Mouse (Mus musculus) mouse embryonic stem cell (cell line): ENCODE results near the gene Tmem135.

ENCODE experiments used
- in situ Hi-C, 2 experiments: fragments of 300-500 bp; cut with MboI; formaldehyde crosslinking; loops; 1 replicate in 1 of 2; 3 replicates in 1 of 2; pipeline ENCODE4 v1.14.3; 2019 to 2020; ENCODE audit warnings: low sequenced_read_pairs in 2 of 2, low pct_unique_long_range_greater_than_20kb in 1 of 2, mixed read lengths in 1 of 2; ENCODE audit not compliant: unreplicated experiment in 1 of 2

The Tmem135 gene

DNA sequence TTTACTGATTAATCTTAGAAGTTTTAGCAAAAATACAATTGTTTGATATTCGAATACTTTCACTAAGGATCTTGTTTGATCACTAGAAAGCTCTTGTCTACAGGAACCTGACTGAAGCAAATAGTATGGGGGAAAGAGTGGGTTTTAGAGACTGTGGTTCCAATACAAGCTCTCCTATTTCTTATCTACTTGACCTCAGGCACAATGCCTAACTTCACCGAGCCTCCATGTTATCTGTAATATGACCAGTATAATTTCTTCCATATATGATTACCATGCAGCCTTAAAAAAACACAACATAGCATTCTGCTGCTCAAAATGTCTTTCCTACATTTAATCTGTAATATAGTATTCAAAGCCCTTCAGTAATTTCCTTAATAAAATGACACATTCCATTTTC lies 161.9 kb downstream of the Tmem135 start:
- in situ Hi-C loops, result no loop called here

GRCm38 (mm10) chr7:89239592-89239991 lies 164.4 kb downstream of the Tmem135 start:
- in situ Hi-C loops, result no loop called here

DNA sequence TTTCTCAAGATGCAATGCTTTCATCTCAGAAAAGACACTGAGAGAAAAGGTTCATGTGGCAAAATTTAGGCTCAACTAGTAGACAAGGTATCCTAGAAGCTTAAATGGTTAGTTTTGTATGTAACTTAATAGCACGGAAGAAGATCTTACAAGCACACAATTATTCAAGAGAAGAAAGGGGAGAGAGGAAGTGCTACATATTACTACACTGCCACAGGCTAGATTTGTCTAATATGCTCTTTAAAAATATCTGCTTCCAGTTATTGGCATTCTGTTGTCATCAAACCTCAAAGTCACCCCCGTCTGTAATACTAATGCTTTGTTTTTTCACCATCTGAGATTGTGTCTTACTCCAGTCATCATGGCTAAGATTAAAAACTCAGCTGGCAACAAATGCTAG lies 167.4 kb downstream of the Tmem135 start:
- in situ Hi-C loops, result no loop called here

DNA sequence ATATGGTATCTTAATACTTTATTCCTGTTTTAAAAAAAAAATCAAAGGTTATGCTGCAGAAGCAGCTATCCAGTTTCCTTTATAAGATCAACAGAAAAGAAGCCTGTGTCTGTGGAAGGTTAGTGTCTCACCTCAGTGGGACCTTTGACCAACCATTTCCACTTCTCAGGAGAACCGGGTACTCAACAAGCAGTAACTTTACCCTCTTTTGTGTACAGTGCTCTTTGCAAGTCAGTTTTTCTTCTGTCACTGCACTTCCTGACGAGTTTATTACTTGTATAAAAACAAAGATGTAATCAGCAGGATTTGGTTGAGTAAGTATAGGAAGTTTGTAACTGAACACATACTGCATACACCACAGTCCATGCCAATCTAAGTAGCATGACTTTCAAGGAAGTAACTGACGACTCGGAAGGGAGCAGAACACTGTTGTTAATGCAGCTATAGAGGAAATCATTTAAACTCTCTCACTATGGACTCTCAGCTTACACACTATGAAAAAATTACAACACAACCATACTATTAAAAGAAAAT lies 168.0 kb downstream of the Tmem135 start:
- in situ Hi-C loops, result no loop called here

- in situ Hi-C loops, result no loop called here
Observed at GRCm38 (mm10) chr7:89232499-89233145, 171.4 kb downstream of the Tmem135 start.

DNA sequence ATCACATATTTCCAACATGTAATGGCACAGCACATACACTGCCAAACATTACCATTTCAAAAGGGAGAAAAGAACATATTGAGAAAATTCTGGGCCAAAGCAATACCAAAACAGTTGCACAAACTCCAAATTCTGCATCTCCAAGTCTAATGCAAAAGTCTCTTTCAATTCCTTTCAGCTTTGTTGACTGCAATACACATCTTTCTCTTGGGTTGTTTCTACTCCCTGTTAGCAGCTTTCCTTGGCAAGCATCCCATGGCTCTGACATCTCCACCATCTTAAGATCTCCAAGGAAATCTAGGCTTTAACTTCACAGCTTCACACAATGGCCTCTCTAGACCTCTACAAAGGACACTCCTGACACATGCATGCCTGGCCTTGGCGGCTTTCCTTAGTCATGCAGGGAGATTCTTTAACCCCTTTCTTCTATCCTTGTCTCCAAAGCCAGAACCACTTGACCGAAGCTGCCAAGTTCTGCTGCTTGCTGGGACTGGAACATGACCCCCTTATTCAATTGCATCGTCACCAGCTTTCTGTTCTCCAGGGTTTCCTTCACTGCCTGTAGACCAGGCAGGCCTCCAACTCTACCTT lies 172.7 kb downstream of the Tmem135 start:
- in situ Hi-C loops, result no loop called here

DNA sequence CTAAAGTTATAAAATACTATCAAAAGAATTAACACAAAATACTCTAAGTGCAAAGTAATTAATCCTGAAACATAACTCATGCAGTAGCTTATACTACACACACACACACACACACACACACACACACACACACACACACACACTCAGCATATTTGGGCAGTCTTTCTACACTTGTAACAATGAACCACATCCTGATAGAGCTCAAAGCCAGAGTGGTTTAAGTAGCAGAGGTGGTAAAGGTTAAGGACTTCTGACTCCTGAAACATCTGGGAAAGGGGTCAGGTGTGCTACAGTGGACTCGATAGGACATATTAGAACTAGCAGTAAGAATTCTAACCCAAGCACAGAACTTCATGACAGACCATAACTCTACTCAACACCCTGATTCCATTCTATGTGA lies 181.4 kb downstream of the Tmem135 start:
- in situ Hi-C loops, result no loop called here

GRCm38 (mm10) chr7:89216628-89217027 lies 187.4 kb downstream of the Tmem135 start:
- in situ Hi-C loops, result no loop called here

DNA sequence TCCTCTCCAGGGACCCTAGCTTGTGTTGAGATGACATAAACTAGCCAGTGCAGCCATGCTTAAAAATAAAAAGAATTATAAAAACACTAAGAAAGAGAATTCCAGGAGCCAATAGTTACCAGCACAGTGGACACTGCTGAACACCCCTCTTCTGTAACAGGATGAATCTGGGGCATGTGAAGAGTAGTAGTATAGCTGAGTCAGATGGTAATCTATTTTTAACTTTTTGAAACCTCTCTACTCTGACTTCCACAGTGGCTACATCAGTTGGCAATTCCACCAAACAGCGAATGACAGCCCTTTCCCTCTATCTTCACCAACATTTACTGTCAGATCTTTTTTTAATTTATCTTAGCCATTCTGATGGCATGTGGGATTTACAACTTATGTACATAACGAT lies 187.9 kb downstream of the Tmem135 start:
- in situ Hi-C loops, result no loop called here

GRCm38 (mm10) chr7:89215714-89216113 lies 188.3 kb downstream of the Tmem135 start:
- in situ Hi-C loops, result no loop called here

DNA sequence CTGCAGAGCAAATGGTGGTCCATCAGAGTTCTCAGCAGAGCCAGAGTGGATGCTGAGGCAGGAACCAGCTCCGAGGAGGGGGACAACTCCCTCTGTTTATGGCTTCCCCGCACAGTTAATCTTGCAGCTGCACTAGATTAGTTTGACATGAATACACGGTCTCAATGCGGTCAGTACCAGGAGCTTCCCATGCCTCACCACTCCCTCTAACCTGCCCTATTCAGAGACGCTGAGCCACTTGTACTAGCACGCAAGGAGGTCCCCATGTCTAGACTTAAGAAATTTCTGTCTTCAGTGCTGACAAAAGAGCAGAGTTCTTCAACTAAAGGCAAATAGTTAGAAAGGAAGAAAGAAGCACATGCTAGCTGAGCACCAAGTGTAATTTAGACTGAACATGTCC lies 193.5 kb downstream of the Tmem135 start:
- in situ Hi-C loops, result no loop called here

- in situ Hi-C loops, result no loop called here
Observed at GRCm38 (mm10) chr7:89206165-89206564, 197.9 kb downstream of the Tmem135 start.

GRCm38 (mm10) chr7:89205402-89205801 lies 198.6 kb downstream of the Tmem135 start:
- in situ Hi-C loops, result no loop called here

- in situ Hi-C loops, result no loop called here
Observed at GRCm38 (mm10) chr7:89203144-89203543, 200.9 kb downstream of the Tmem135 start.

DNA sequence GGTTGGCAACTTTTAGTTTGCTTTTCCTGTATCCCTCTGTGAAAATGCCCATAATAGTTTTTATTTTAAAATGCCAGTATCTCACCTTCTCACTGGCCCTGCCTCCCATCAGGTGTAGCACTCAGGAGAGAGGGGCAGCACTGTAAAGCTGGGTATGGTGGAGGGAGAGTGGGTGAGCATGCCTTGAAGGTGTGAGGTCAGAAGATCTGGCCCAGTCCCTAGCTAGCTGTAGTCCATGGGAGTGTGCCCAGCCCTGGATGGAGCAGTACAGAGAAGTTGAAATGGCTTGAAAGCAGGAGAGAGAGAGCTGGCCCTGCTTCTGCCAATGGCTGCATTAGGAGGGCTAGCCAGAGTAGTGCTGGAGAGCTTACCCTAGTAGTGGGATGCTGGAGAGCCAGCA lies 202.1 kb downstream of the Tmem135 start:
- in situ Hi-C loops, result no loop called here

DNA sequence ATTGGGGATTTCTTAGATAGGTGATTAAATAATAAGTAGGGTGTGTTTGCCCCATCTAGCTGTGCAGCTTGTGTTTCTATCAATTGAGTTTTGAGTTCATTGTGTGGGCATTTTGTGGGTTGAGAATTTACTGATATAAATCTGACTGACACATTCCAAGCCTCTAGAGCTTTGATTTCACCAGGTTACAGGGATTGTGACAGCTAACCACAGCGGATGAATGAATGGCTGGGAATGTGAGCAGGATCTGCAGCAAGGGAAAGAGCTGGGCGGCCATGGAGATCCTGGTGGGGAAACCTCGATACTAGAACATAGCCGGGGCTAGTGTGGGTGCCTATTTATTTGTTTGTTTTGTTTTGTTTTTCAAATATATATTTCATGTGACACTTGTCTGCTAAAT lies 205.5 kb downstream of the Tmem135 start:
- in situ Hi-C loops, result no loop called here

DNA sequence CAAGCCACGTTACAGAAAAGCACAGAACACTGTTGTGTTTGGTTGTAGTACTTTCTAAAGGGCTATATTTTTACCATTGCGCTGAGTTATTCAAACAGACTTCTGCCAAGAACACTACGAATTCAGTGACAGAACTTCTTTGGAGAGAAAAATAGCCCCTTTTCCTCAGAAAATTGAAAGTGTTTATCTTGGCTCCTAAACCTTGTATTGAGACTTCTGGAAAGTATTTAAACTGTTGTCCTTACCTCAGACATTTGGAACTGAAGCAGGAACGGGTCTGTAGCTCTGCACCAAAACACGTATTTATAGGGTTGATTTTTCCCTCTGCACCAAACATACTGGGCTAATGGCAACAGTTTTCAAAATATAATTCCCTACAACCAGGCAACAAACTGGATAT lies 210.6 kb downstream of the Tmem135 start:
- in situ Hi-C loops, result no loop called here

- in situ Hi-C loops, result no loop called here
Observed at GRCm38 (mm10) chr7:89183928-89184327, 220.1 kb downstream of the Tmem135 start.

DNA sequence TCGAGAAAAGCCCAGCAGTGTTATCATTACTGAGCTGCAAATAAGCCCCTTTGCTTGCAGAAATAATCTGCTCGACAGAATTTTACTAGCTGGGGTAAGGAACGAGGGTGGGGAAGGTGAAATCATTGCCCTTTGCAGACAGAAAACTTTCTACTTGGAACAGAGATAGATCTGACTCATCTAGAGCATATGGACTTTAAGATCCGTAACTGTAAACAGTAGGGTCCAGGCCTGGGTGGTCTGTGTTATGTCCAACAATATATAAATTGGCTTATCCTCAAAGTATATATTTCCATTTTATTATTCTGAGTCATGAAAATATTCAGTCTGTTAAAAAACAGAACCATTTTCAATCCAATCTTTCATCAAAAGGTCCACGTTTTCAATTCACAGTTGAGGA lies 221.1 kb downstream of the Tmem135 start:
- in situ Hi-C loops, result no loop called here

DNA sequence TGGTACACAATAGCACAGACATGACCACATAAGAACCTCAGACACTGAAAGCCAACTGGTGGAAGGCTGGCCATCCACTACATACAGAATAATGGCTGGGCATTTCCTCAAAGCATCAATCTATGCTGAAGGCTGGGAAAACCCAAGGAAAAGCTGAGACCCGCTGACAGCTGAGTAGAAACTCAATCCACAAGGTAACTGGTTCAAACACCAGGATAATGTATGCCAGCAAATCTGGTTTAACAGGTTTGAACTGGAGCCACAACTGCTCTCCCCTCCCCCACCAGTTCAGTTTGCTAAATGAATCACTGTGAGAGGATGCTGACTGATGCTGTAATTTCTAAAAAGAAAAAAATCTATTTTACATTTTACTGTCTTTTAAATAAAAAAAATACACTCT lies 222.7 kb downstream of the Tmem135 start:
- in situ Hi-C loops, result no loop called here
